Mouse (Mus musculus): ENCODE measurements around the gene Ccdc188. TPM values are rescaled to one million over a fixed set of nuclear protein-coding genes. Genes with fewer than 3 reads are reported as not detected.

Ccdc188 gene
- polyA plus RNA-seq, 1 experiment from 2014 or later: 0.12 TPM

- peaks cover 49% of the 10 kb centered on the region for H3K4me1 ChIP-seq (replicated peaks)
- no peak for DNase-seq (ENCODE audit: low spot score)
- H3K27me3 ChIP-seq (ENCODE audit: insufficient read depth, poor library complexity, severe bottlenecking): no peaks in the 10 kb centered on the region
- 9% methylated on average over 27 of the region's 27 CpGs for WGBS
- peak overlapping the region; percentile 98 for H3K27ac ChIP-seq
- peak overlapping the region; percentile 95 for H3K4me3 ChIP-seq
- no peaks in the 10 kb centered on the region for H3K9me3 ChIP-seq
- peaks cover 77% of the 10 kb centered on the region for H3K36me3 ChIP-seq
These were observed 31.8 kb downstream of the Ccdc188 start for GRCm38 (mm10) chr16:18249364-18249967.

GRCm38 (mm10) chr16:18250231-18250630 is 32.6 kb downstream of the Ccdc188 start:
- Histone ChIP-seq H3K36me3 (peaks cover 77% of the 10 kb centered on the region), H3K4me3 (peak overlapping the region; percentile 95), H3K27me3 (ENCODE audit: insufficient read depth, poor library complexity, severe bottlenecking) (no peaks in the 10 kb centered on the region), H3K27ac (peak overlapping the region; percentile 98), H3K4me1 (replicated peaks) (peaks cover 49% of the 10 kb centered on the region), H3K9me3 (no peaks in the 10 kb centered on the region)
- WGBS: 56% methylated on average over 4 of the region's 4 CpGs
- no peak for DNase-seq (ENCODE audit: low spot score)

- H3K27ac ChIP-seq: peak overlapping the region; percentile 18; the same call in 1 of the 2 replicates
- H3K36me3 ChIP-seq: peaks cover 77% of the 10 kb centered on the region
- peaks cover 42% of the 10 kb centered on the region for H3K4me1 ChIP-seq (replicated peaks)
- 74% methylated on average over 10 of the region's 10 CpGs for WGBS
- DNase-seq (ENCODE audit: low spot score): no peak
- H3K4me3 ChIP-seq: peak overlapping the region; percentile 95
- no peaks in the 10 kb centered on the region for H3K27me3 ChIP-seq (ENCODE audit: insufficient read depth, poor library complexity, severe bottlenecking)
- no peaks in the 10 kb centered on the region for H3K9me3 ChIP-seq
These were observed 33.4 kb downstream of the Ccdc188 start for GRCm38 (mm10) chr16:18250828-18251790.

- peaks cover 82% of the 10 kb centered on the region for H3K36me3 ChIP-seq
- H3K27me3 ChIP-seq (ENCODE audit: insufficient read depth, poor library complexity, severe bottlenecking): no peaks in the 10 kb centered on the region
- no peak overlapping the region for H3K27ac ChIP-seq
- no peaks in the 10 kb centered on the region for H3K9me3 ChIP-seq
- 86% methylated on average over 6 of the region's 6 CpGs for WGBS
- H3K4me3 ChIP-seq: 0 out of 2 replicates have a peak overlapping the region, but pooled peaks have one; percentile 6
- H3K4me1 ChIP-seq (replicated peaks): peaks cover 30% of the 10 kb centered on the region
- no peak for DNase-seq (ENCODE audit: low spot score)
These were observed 35.1 kb downstream of the Ccdc188 start for GRCm38 (mm10) chr16:18252736-18253135.

GRCm38 (mm10) chr16:18253866-18254265 is 36.2 kb downstream of the Ccdc188 start:
- no peak overlapping the region for H3K27ac ChIP-seq
- peaks cover 93% of the 10 kb centered on the region for H3K36me3 ChIP-seq
- H3K4me3 ChIP-seq: no peak overlapping the region
- no peaks in the 10 kb centered on the region for H3K27me3 ChIP-seq (ENCODE audit: insufficient read depth, poor library complexity, severe bottlenecking)
- H3K9me3 ChIP-seq: no peaks in the 10 kb centered on the region
- DNase-seq (ENCODE audit: low spot score): no peak
- H3K4me1 ChIP-seq (replicated peaks): peaks cover 30% of the 10 kb centered on the region
- 97% methylated on average over 1 of the region's 1 CpGs for WGBS

- Histone ChIP-seq H3K36me3 (peaks cover 99% of the 10 kb centered on the region), H3K27me3 (ENCODE audit: insufficient read depth, poor library complexity, severe bottlenecking) (no peaks in the 10 kb centered on the region), H3K9me3 (no peaks in the 10 kb centered on the region), H3K4me3 (no peak within 1 kb of the TSS), H3K27ac (no peak within 1 kb of the TSS), H3K4me1 (replicated peaks) (no peaks in the 10 kb centered on the region)
- WGBS: 95% methylated on average over 2 of the region's 2 CpGs
- no peak for DNase-seq (ENCODE audit: low spot score)
These were observed 40.5 kb downstream of the Ccdc188 start, which contains the start of gene Gm49776 for GRCm38 (mm10) chr16:18258221-18258620. Gm49776 (minus strand) TSS chr16:18258321.

- Histone ChIP-seq H3K27ac (no peak overlapping the region), H3K27me3 (ENCODE audit: insufficient read depth, poor library complexity, severe bottlenecking) (no peaks in the 10 kb centered on the region), H3K4me3 (no peak overlapping the region), H3K9me3 (no peaks in the 10 kb centered on the region), H3K4me1 (replicated peaks) (no peaks in the 10 kb centered on the region), H3K36me3 (peaks cover 97% of the 10 kb centered on the region)
- no peak for DNase-seq (ENCODE audit: low spot score)
- 83% methylated on average over 2 of the region's 2 CpGs for WGBS
These were observed 47.3 kb downstream of the Ccdc188 start for GRCm38 (mm10) chr16:18265024-18265423.

- DNase-seq (ENCODE audit: low spot score): no peak
- no peak overlapping the region for H3K4me3 ChIP-seq
- no peaks in the 10 kb centered on the region for H3K4me1 ChIP-seq (replicated peaks)
- H3K27me3 ChIP-seq (ENCODE audit: insufficient read depth, poor library complexity, severe bottlenecking): no peaks in the 10 kb centered on the region
- WGBS: 93% methylated on average over 5 of the region's 5 CpGs
- no peaks in the 10 kb centered on the region for H3K9me3 ChIP-seq
- H3K27ac ChIP-seq: no peak overlapping the region
- peaks cover 98% of the 10 kb centered on the region for H3K36me3 ChIP-seq
These were observed 50.5 kb downstream of the Ccdc188 start for GRCm38 (mm10) chr16:18268182-18268581.

Other genes with a start within 250 kb of the Ccdc188 start
- gene Vpreb2, start 237.5 kb upstream of the Ccdc188 start, polyA plus RNA-seq (2016; fragmentation: Nextera tagmentation; extraction: Ambion mirVana): not detected in 2 replicates
- 153 and 167 TPM in 2 replicates for gene Dgcr6, start 165.0 kb upstream of the Ccdc188 start, polyA plus RNA-seq (2016; fragmentation: Nextera tagmentation; extraction: Ambion mirVana)
- gene Prodh, start 127.7 kb upstream of the Ccdc188 start, polyA plus RNA-seq (2016; fragmentation: Nextera tagmentation; extraction: Ambion mirVana): 9.7 and 13.4 TPM in 2 replicates
- 2.1 and 2.8 TPM in 2 replicates for gene Rtn4r, start 90.2 kb upstream of the Ccdc188 start, polyA plus RNA-seq (2016; fragmentation: Nextera tagmentation; extraction: Ambion mirVana)
- gene Zdhhc8, start 17.3 kb downstream of the Ccdc188 start, polyA plus RNA-seq (2016; fragmentation: Nextera tagmentation; extraction: Ambion mirVana): 13.0 and 13.7 TPM in 2 replicates
- 130 and 133 TPM in 2 replicates for gene Trmt2a, start 30.8 kb downstream of the Ccdc188 start, polyA plus RNA-seq (2016; fragmentation: Nextera tagmentation; extraction: Ambion mirVana)
- gene Ranbp1, start 30.9 kb downstream of the Ccdc188 start, polyA plus RNA-seq (2016; fragmentation: Nextera tagmentation; extraction: Ambion mirVana): 1,091 and 1,220 TPM in 2 replicates
- gene Gm49776, start 40.4 kb downstream of the Ccdc188 start, polyA plus RNA-seq (2016; fragmentation: Nextera tagmentation; extraction: Ambion mirVana): 0.72 TPM in 1 of 2 replicates, not detected in the other
- gene Dgcr8, start 71.4 kb downstream of the Ccdc188 start, polyA plus RNA-seq (2016; fragmentation: Nextera tagmentation; extraction: Ambion mirVana): 37.4 and 45.4 TPM in 2 replicates
- gene Tango2, start 130.2 kb downstream of the Ccdc188 start, polyA plus RNA-seq (2016; fragmentation: Nextera tagmentation; extraction: Ambion mirVana): 45.5 and 52.8 TPM in 2 replicates
- 99.5 and 115 TPM in 2 replicates for gene Arvcf, start 130.3 kb downstream of the Ccdc188 start, polyA plus RNA-seq (2016; fragmentation: Nextera tagmentation; extraction: Ambion mirVana)
- gene Txnrd2, start 208.5 kb downstream of the Ccdc188 start, polyA plus RNA-seq (2016; fragmentation: Nextera tagmentation; extraction: Ambion mirVana): 30.5 and 34.7 TPM in 2 replicates
- 62.5 and 67.9 TPM in 2 replicates for gene Comt, start 209.0 kb downstream of the Ccdc188 start, polyA plus RNA-seq (2016; fragmentation: Nextera tagmentation; extraction: Ambion mirVana)

Measured in hindbrain, embryonic 10.5 days (tissue).